Mouse (Mus musculus) olfactory bulb, adult 2 months (tissue): Measurements from ENCODE around the gene Gria3. TPM values are rescaled to one million over a fixed set of nuclear protein-coding genes. Genes with fewer than 3 reads are reported as not detected.

Source experiments
- H3K27ac ChIP-seq: fragments of 200-500 bp; 2 replicates; pipeline ENCODE4 v1.5.1; 2012; ENCODE audit warnings: low read depth, low read length; ENCODE audit not compliant: insufficient read depth
- H3K4me1 ChIP-seq: fragments of 200-500 bp; 2 replicates; pipeline ENCODE4 v1.6.1; 2012; ENCODE audit warnings: low read length; ENCODE audit not compliant: control insufficient read depth, insufficient read depth
- H3K4me3 ChIP-seq: fragments of 200-500 bp; 2 replicates; pipeline ENCODE4 v1.5.1; 2012; ENCODE audit warnings: mild to moderate bottlenecking, low read depth, low read length, moderate library complexity; ENCODE audit not compliant: insufficient read depth
- CTCF ChIP-seq: fragments of 200-500 bp; IDR thresholded peaks from 2 replicates; pipeline ENCODE4 v1.5.1; 2012; ENCODE audit warnings: low read depth, mild to moderate bottlenecking, low read length, moderate library complexity; ENCODE audit not compliant: insufficient read depth
- POLR2A ChIP-seq: fragments of 200-500 bp; IDR thresholded peaks from 2 replicates; pipeline ENCODE4 v1.6.1; 2012; ENCODE audit warnings: mild to moderate bottlenecking, low read depth, low read length, moderate library complexity; ENCODE audit not compliant: insufficient read depth
- WGBS: fragments of 180-500 bp; shearing (Covaris S2); methylation state at CpG from one replicate; pipeline ENCODE4 v1.1.7; 2018; 5-methylcytosine and 5-hydroxymethylcytosine counted together
- polyA plus RNA-seq: library from polyadenylated mRNA; stranded (reverse); fragments of >200 nt; gene quantifications from 2 replicates; pipeline ENCODE4 v1.2.4, GENCODE M21; 2012; ENCODE audit warnings: low replicate concordance; ENCODE audit not compliant: missing spikeins, insufficient read depth, insufficient read length

Gene Gria3
- polyA plus RNA-seq, 1 experiment = 58.7 TPM

DNA sequence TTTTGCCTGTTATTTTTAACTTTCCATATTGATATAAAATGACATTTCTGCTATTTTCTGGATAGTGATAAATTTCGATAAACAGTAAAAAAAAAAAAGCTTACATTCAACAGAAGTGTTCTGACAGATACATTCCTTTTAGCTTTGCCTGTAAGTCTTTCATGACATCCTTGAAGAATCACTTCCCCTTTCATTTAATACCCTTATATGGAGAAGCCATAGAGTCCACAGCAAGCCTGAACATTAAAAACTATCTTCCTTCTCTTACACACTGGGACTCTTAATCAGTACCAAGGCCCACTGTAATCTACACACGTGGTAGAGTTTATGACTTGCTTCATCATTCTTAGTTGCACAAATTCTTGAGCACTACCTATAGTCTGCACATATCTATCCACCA is 131.9 kb downstream of the Gria3 start:
- WGBS = 92% methylated on average over 2 of the region's 2 CpGs
- H3K4me3 ChIP-seq = no peak overlapping the region
- H3K27ac ChIP-seq = no peak overlapping the region
- TF ChIP-seq POLR2A (no peak), CTCF (no peak)
- H3K4me1 ChIP-seq = no peaks in the 10 kb centered on the region

GRCm38 (mm10) chrX:41535886-41536285 is 135.2 kb downstream of the Gria3 start:
- Histone ChIP-seq H3K4me3 (no peak overlapping the region), H3K4me1 (no peaks in the 10 kb centered on the region), H3K27ac (no peak overlapping the region)
- TF ChIP-seq POLR2A (no peak), CTCF (no peak)
- 78% methylated on average over 2 of the region's 2 CpGs for WGBS

GRCm38 (mm10) chrX:41562296-41563060 is 161.8 kb downstream of the Gria3 start:
- WGBS = 48% methylated on average over 6 of the region's 6 CpGs
- H3K27ac ChIP-seq = no peak overlapping the region
- TF ChIP-seq POLR2A (no peak), CTCF (no peak)
- H3K4me3 ChIP-seq = no peak overlapping the region
- no peaks in the 10 kb centered on the region for H3K4me1 ChIP-seq

GRCm38 (mm10) chrX:41564898-41565297 is 164.2 kb downstream of the Gria3 start:
- Histone ChIP-seq H3K27ac (no peak overlapping the region), H3K4me1 (no peaks in the 10 kb centered on the region), H3K4me3 (no peak overlapping the region)
- TF ChIP-seq CTCF (no peak), POLR2A (no peak)
- WGBS = 72% methylated on average over 2 of the region's 2 CpGs

GRCm38 (mm10) chrX:41573079-41573478 is 172.4 kb downstream of the Gria3 start:
- WGBS = 58% methylated on average over 1 of the region's 1 CpGs
- TF ChIP-seq CTCF (no peak), POLR2A (no peak)
- H3K4me1 ChIP-seq = no peaks in the 10 kb centered on the region
- no peak overlapping the region for H3K27ac ChIP-seq
- no peak overlapping the region for H3K4me3 ChIP-seq

GRCm38 (mm10) chrX:41578797-41579196 is 178.1 kb downstream of the Gria3 start:
- TF ChIP-seq POLR2A (no peak), CTCF (no peak)
- H3K27ac ChIP-seq = no peak overlapping the region
- no peak overlapping the region for H3K4me3 ChIP-seq
- H3K4me1 ChIP-seq = no peaks in the 10 kb centered on the region
- WGBS = 50% methylated on average over 5 of the region's 5 CpGs

- 98% methylated on average over 3 of the region's 3 CpGs for WGBS
- H3K4me3 ChIP-seq = no peak overlapping the region
- no peak overlapping the region for H3K27ac ChIP-seq
- no peaks in the 10 kb centered on the region for H3K4me1 ChIP-seq
- TF ChIP-seq CTCF (no peak), POLR2A (no peak)
Measured at GRCm38 (mm10) chrX:41587692-41588091, 187.0 kb downstream of the Gria3 start.

- Histone ChIP-seq H3K4me3 (no peak overlapping the region), H3K27ac (no peak overlapping the region), H3K4me1 (no peaks in the 10 kb centered on the region)
- 60% methylated on average over 1 of the region's 1 CpGs for WGBS
- TF ChIP-seq POLR2A (no peak), CTCF (no peak)
Measured at GRCm38 (mm10) chrX:41607181-41607580, 206.5 kb downstream of the Gria3 start.

- WGBS = 17% methylated on average over 2 of the region's 2 CpGs
- TF ChIP-seq POLR2A = no peak
- TF ChIP-seq CTCF = no peak
- Histone ChIP-seq H3K27ac (no peak overlapping the region), H3K4me1 (no peaks in the 10 kb centered on the region), H3K4me3 (no peak overlapping the region)
Measured at GRCm38 (mm10) chrX:41614920-41615319, 214.3 kb downstream of the Gria3 start.

DNA sequence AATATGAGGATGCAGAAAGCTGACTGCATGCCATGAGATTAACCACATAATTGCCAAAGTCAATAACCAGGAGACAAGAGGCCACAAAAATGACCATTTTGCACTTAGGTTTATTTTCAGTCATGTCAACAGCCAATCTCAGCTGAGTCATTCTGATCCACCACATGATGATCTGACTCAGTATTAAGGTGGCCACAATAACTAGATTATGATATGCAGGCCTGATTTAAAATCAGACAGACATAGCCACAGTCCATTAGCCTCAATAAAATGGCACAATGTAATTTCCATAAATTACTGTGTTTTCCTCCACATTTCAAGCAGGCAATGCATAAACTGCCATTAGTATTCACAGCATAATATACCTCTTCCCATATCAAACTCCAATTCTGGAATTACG is 216.3 kb downstream of the Gria3 start:
- TF ChIP-seq CTCF (no peak), POLR2A (no peak)
- no peaks in the 10 kb centered on the region for H3K4me1 ChIP-seq
- 97% methylated on average over 1 of the region's 1 CpGs for WGBS
- no peak overlapping the region for H3K27ac ChIP-seq
- no peak overlapping the region for H3K4me3 ChIP-seq
